Mouse (Mus musculus): ENCODE results near the gene Ccdc181.

DNA sequence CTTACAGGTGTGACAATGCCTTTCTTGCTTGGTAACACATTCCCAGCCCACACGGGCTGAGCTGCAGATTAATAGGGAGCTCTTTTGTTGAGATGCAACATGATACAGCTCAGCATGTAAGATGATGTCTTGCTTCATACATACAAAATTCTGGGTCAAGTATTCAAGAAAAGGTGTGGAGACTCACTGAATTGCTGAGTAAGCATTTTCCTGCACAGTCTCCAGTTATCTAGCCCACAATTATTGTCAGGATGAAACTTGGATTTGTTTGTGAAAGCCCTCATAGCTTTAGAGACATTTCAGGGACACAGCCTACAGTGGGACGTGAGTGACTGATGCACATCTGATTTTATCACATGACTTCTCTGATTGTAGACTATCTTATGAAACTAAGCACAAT, 33.9 kb upstream of the Ccdc181 start:
- TF ChIP-seq CTCF (IDR thresholded peaks at IDR 0.05) (no peak), POLR2A (IDR thresholded peaks at IDR 0.05; ENCODE audit: insufficient read depth, low read depth, low read length) (no peak), EP300 (IDR thresholded peaks at IDR 0.05; ENCODE audit: insufficient read depth, low read depth, low read length) (no peak)

Measured in heart, adult 2 months (tissue).